Mouse (Mus musculus): ENCODE measurements around the gene Itih5. TPM values are rescaled to one million over a fixed set of nuclear protein-coding genes. Genes with fewer than 3 reads are reported as not detected.

Itih5 gene
- total and polyA plus RNA-seq, 3 experiments = not detected

- H3K4me1 ChIP-seq (ENCODE audit: control insufficient read depth in 1 of 2, insufficient read depth in 2 of 2, low read length in 2 of 2) = no peaks in the 10 kb centered on the region
- no peaks in the 10 kb centered on the region for H3K79me2 ChIP-seq (ENCODE audit: control insufficient read depth, insufficient read depth, low read length, poor library complexity)
- H3K27me3 ChIP-seq (ENCODE audit: control insufficient read depth in 1 of 2, insufficient read depth in 2 of 2, low read length in 2 of 2) = no peaks in the 10 kb centered on the region
- H3K9ac ChIP-seq (ENCODE audit: control insufficient read depth, low read depth, low read length, poor library complexity, severe bottlenecking) = no peak overlapping the region
- no peaks in the 10 kb centered on the region for H3K9me3 ChIP-seq (replicated peaks; ENCODE audit: insufficient read depth, low read length)
- TF ChIP-seq POLR2AphosphoS2 (IDR thresholded peaks at IDR 0.05; ENCODE audit: low read length) (no peak), GATA1 (IDR thresholded peaks at IDR 0.05; ENCODE audit: low read depth, low read length) (no peak), NRF1 (IDR thresholded peaks at IDR 0.05; ENCODE audit: insufficient read depth, low read depth, low read length, poor library complexity, severe bottlenecking) (no peak), MYB (IDR thresholded peaks at IDR 0.05; ENCODE audit: low read depth, low read length) (no peak), EP300 (IDR thresholded peaks at IDR 0.05; ENCODE audit: low read depth in 1 of 2, low read length in 2 of 2) (no peak), TCF12 (IDR thresholded peaks at IDR 0.05; ENCODE audit: low read depth, low read length) (no peak), MAZ (IDR thresholded peaks at IDR 0.05; ENCODE audit: low read depth, low read length) (no peak), NELFE (IDR thresholded peaks at IDR 0.05; ENCODE audit: low read depth, low read length) (no peak), SMC3 (IDR thresholded peaks at IDR 0.05; ENCODE audit: low read depth, low read length) (no peak), USF2 (IDR thresholded peaks at IDR 0.05; ENCODE audit: borderline replicate concordance in 1 of 2, insufficient read depth in 1 of 2, low read depth in 1 of 2, low read length in 2 of 2) (no peak), MXI1 (IDR thresholded peaks at IDR 0.05; ENCODE audit: low read depth, low read length) (no peak), KAT2A (conservative IDR thresholded peaks at IDR 0.05; ENCODE audit: low read depth, low read length) (no peak), SIN3A (IDR thresholded peaks at IDR 0.05; ENCODE audit: low read length) (no peak), HCFC1 (IDR thresholded peaks at IDR 0.05; ENCODE audit: low read depth, low read length) (no peak), GABPA (IDR thresholded peaks at IDR 0.05; ENCODE audit: low read depth, low read length) (no peak), UBTF (IDR thresholded peaks at IDR 0.05; ENCODE audit: borderline replicate concordance, insufficient read depth, low read depth, low read length) (no peak), MEF2A (IDR thresholded peaks at IDR 0.05; ENCODE audit: extremely low read depth, insufficient replicate concordance, low read depth, low read length, poor library complexity, severe bottlenecking) (no peak), CHD2 (IDR thresholded peaks at IDR 0.05; ENCODE audit: low read length) (no peak)
- no peak overlapping the region for H3K27ac ChIP-seq (ENCODE audit: control insufficient read depth, low read depth, low read length)
- no peak overlapping the region for H3K4me3 ChIP-seq (ENCODE audit: control insufficient read depth in 1 of 2, insufficient read depth in 1 of 2, low read depth in 2 of 2, low read length in 2 of 2)
- no peaks in the 10 kb centered on the region for H3K36me3 ChIP-seq (ENCODE audit: control insufficient read depth in 1 of 2, insufficient read depth in 2 of 2, low read length in 2 of 2)
- DNase-seq (ENCODE audit: low read depth, low spot score) = no peak
Measured at GRCm38 (mm10) chr2:10216566-10217247, 63.3 kb downstream of the Itih5 start.

- Histone ChIP-seq H3K4me1 (ENCODE audit: control insufficient read depth in 1 of 2, insufficient read depth in 2 of 2, low read length in 2 of 2) (no peaks in the 10 kb centered on the region), H3K27me3 (ENCODE audit: control insufficient read depth in 1 of 2, insufficient read depth in 2 of 2, low read length in 2 of 2) (no peaks in the 10 kb centered on the region), H3K4me3 (ENCODE audit: control insufficient read depth in 1 of 2, insufficient read depth in 1 of 2, low read depth in 2 of 2, low read length in 2 of 2) (no peak overlapping the region), H3K9ac (ENCODE audit: control insufficient read depth, low read depth, low read length, poor library complexity, severe bottlenecking) (no peak overlapping the region), H3K9me3 (replicated peaks; ENCODE audit: insufficient read depth, low read length) (no peaks in the 10 kb centered on the region), H3K79me2 (ENCODE audit: control insufficient read depth, insufficient read depth, low read length, poor library complexity) (no peaks in the 10 kb centered on the region), H3K27ac (ENCODE audit: control insufficient read depth, low read depth, low read length) (no peak overlapping the region), H3K36me3 (ENCODE audit: control insufficient read depth in 1 of 2, insufficient read depth in 2 of 2, low read length in 2 of 2) (no peaks in the 10 kb centered on the region)
- TF ChIP-seq E2F4 (IDR thresholded peaks at IDR 0.05; ENCODE audit: borderline replicate concordance, low read depth, low read length) = no peak
- no peak for TF ChIP-seq MYC (IDR thresholded peaks at IDR 0.05; ENCODE audit: low read depth, low read length)
- no peak for TF ChIP-seq POLR2AphosphoS2 (IDR thresholded peaks at IDR 0.05; ENCODE audit: low read length)
- no peak for TF ChIP-seq ELF1 (IDR thresholded peaks at IDR 0.05; ENCODE audit: low read depth, low read length)
- no peak for TF ChIP-seq TBP (IDR thresholded peaks at IDR 0.05; ENCODE audit: low read depth, low read length)
- no peak for TF ChIP-seq UBTF (IDR thresholded peaks at IDR 0.05; ENCODE audit: borderline replicate concordance, insufficient read depth, low read depth, low read length)
- TF ChIP-seq ZC3H11A (IDR thresholded peaks at IDR 0.05; ENCODE audit: low read depth, low read length) = no peak
- TF ChIP-seq MAFK (IDR thresholded peaks at IDR 0.05; ENCODE audit: borderline replicate concordance, low read depth, low read length) = no peak
- TF ChIP-seq KAT2A (conservative IDR thresholded peaks at IDR 0.05; ENCODE audit: low read depth, low read length) = no peak
- DNase-seq (ENCODE audit: low read depth, low spot score) = no peak
Measured at GRCm38 (mm10) chr2:10221862-10222261, 68.5 kb downstream of the Itih5 start.
